Mouse (Mus musculus) kidney, postnatal 0 days (tissue): Measurements from ENCODE around the gene Cep83. TPM values are rescaled to one million over a fixed set of nuclear protein-coding genes. Genes with fewer than 3 reads are reported as not detected.

Source experiments
- ATAC-seq: fragments of 200-750 bp; cut with Nextera tagmentation; replicated peaks from 2 replicates; pipeline ENCODE4 v1.8.0; 2017; ENCODE audit warnings: low read depth, moderate number of reproducible peaks, moderate TSS enrichment, moderate library complexity; ENCODE audit not compliant: low FRiP score
- DNase-seq: peaks from one replicate; pipeline ENCODE4 v3.0.0-alpha.2; 2016; ENCODE audit warnings: low spot score
- H3K27ac ChIP-seq: fragments of 300-500 bp; sonication (generic); 2 replicates; pipeline ENCODE4 v1.5.1; 2014; ENCODE audit warnings: mild to moderate bottlenecking
- H3K27me3 ChIP-seq: fragments of 300-500 bp; sonication (generic); 2 replicates; pipeline ENCODE4 v1.6.1; 2014; ENCODE audit warnings: low read length, mixed read lengths; ENCODE audit not compliant: insufficient read depth
- H3K36me3 ChIP-seq: fragments of 300-500 bp; sonication (generic); 2 replicates; pipeline ENCODE4 v1.6.1; 2014; ENCODE audit warnings: low read length, mixed read lengths; ENCODE audit not compliant: insufficient read depth
- H3K4me1 ChIP-seq: fragments of 300-500 bp; sonication (generic); replicated peaks from 2 replicates; pipeline ENCODE4 v1.6.1; 2014; ENCODE audit warnings: antibody characterized with exemption, low read length, mixed read lengths; ENCODE audit not compliant: insufficient read depth
- H3K4me2 ChIP-seq: fragments of 300-500 bp; sonication (generic); 2 replicates; pipeline ENCODE4 v1.6.1; 2014; ENCODE audit warnings: mild to moderate bottlenecking, low read length, moderate library complexity, mixed read lengths
- H3K4me3 ChIP-seq: fragments of 300-500 bp; sonication (generic); replicated peaks from 2 replicates; pipeline ENCODE4 v1.5.1; 2014; ENCODE audit warnings: low read depth, low read length
- H3K9ac ChIP-seq: fragments of 300-500 bp; sonication (generic); 2 replicates; pipeline ENCODE4 v1.6.1; 2014; ENCODE audit warnings: low read depth, low read length
- H3K9me3 ChIP-seq: fragments of 300-500 bp; sonication (generic); replicated peaks from 2 replicates; pipeline ENCODE4 v1.6.1; 2016; ENCODE audit warnings: low read length, inconsistent platforms, mixed read lengths
- CTCF ChIP-seq: IDR thresholded peaks from 2 replicates; pipeline ENCODE4 v1.5.1; 2016; ENCODE audit warnings: antibody characterized with exemption, low read depth, mild to moderate bottlenecking, moderate library complexity
- WGBS: fragments of 180-500 bp; shearing (Covaris S2); extraction: QIAGEN DNeasy Blood & Tissue Kit; methylation state at CpG from one replicate; pipeline ENCODE4 v1.1.7; 2014; 5-methylcytosine and 5-hydroxymethylcytosine counted together
- polyA plus RNA-seq: library from polyadenylated mRNA; unstranded; fragments of >200 nt; fragmentation: Nextera tagmentation; extraction: Ambion mirVana; gene quantifications from 2 replicates; pipeline ENCODE4 v1.2.1, GENCODE M21; 2015

Gene Cep83
- polyA plus RNA-seq, 1 experiment from 2014 or later: 16.4 TPM

GRCm38 (mm10) chr10:94804909-94805220 lies 116.4 kb downstream of the Cep83 start:
- H3K9me3 ChIP-seq: no peaks in the 10 kb centered on the region
- no peaks in the 10 kb centered on the region for H3K36me3 ChIP-seq
- no peak for ATAC-seq
- 90% methylated on average over 1 of the region's 1 CpGs for WGBS
- no peaks in the 10 kb centered on the region for H3K27me3 ChIP-seq
- no peak for TF ChIP-seq CTCF
- no peak overlapping the region for H3K4me3 ChIP-seq
- no peak overlapping the region for H3K9ac ChIP-seq
- no peak for DNase-seq
- no peak overlapping the region for H3K27ac ChIP-seq
- H3K4me1 ChIP-seq: no peaks in the 10 kb centered on the region
- no peak overlapping the region for H3K4me2 ChIP-seq

GRCm38 (mm10) chr10:94807323-94807722 lies 118.9 kb downstream of the Cep83 start:
- H3K4me2 ChIP-seq: no peak overlapping the region
- no peak overlapping the region for H3K4me3 ChIP-seq
- no peak overlapping the region for H3K27ac ChIP-seq
- DNase-seq: no peak
- H3K9ac ChIP-seq: no peak overlapping the region
- TF ChIP-seq CTCF: peak; percentile 34; the same call in 1 of the 2 replicates
- 68% methylated on average over 7 of the region's 7 CpGs for WGBS
- no peaks in the 10 kb centered on the region for H3K4me1 ChIP-seq
- no peaks in the 10 kb centered on the region for H3K27me3 ChIP-seq
- no peak for ATAC-seq
- no peaks in the 10 kb centered on the region for H3K36me3 ChIP-seq
- H3K9me3 ChIP-seq: no peaks in the 10 kb centered on the region

GRCm38 (mm10) chr10:94808275-94808674 lies 119.8 kb downstream of the Cep83 start:
- no peak for ATAC-seq
- TF ChIP-seq CTCF: no peak
- Histone ChIP-seq H3K9ac (no peak overlapping the region), H3K4me1 (no peaks in the 10 kb centered on the region), H3K4me2 (no peak overlapping the region), H3K27ac (no peak overlapping the region), H3K27me3 (no peaks in the 10 kb centered on the region), H3K4me3 (no peak overlapping the region), H3K36me3 (no peaks in the 10 kb centered on the region), H3K9me3 (no peaks in the 10 kb centered on the region)
- DNase-seq: no peak
- WGBS: 37% methylated on average over 6 of the region's 6 CpGs

GRCm38 (mm10) chr10:94809946-94810472 lies 121.6 kb downstream of the Cep83 start:
- TF ChIP-seq CTCF: no peak
- Histone ChIP-seq H3K9ac (no peak overlapping the region), H3K4me2 (no peak overlapping the region), H3K27ac (no peak overlapping the region), H3K4me3 (no peak overlapping the region), H3K27me3 (no peaks in the 10 kb centered on the region), H3K36me3 (no peaks in the 10 kb centered on the region), H3K4me1 (no peaks in the 10 kb centered on the region), H3K9me3 (no peaks in the 10 kb centered on the region)
- no peak for DNase-seq
- WGBS: 60% methylated on average over 7 of the region's 7 CpGs
- ATAC-seq: no peak

- no peak for TF ChIP-seq CTCF
- 48% methylated on average over 17 of the region's 17 CpGs for WGBS
- H3K4me2 ChIP-seq: no peak overlapping the region
These were observed 123.7 kb downstream of the Cep83 start for GRCm38 (mm10) chr10:94811907-94812851.

GRCm38 (mm10) chr10:94818127-94818526 lies 129.7 kb downstream of the Cep83 start:
- TF ChIP-seq CTCF: no peak

More at GRCm38 (mm10) chr10:94811907-94812851, 123.7 kb downstream of the Cep83 start:
- no peaks in the 10 kb centered on the region for H3K36me3 ChIP-seq
- H3K27me3 ChIP-seq: no peaks in the 10 kb centered on the region
- H3K4me3 ChIP-seq: no peak overlapping the region
- DNase-seq (peak; percentile 49), ATAC-seq (peak; percentile 49; the same call in 1 of the 2 replicates)
- H3K4me1 ChIP-seq: no peaks in the 10 kb centered on the region
- H3K9ac ChIP-seq: no peak overlapping the region
- no peak overlapping the region for H3K27ac ChIP-seq
- H3K9me3 ChIP-seq: no peaks in the 10 kb centered on the region

More at GRCm38 (mm10) chr10:94818127-94818526, 129.7 kb downstream of the Cep83 start:
- H3K27ac ChIP-seq: no peak overlapping the region
- H3K4me1 ChIP-seq: no peaks in the 10 kb centered on the region
- H3K27me3 ChIP-seq: no peaks in the 10 kb centered on the region
- H3K9me3 ChIP-seq: no peaks in the 10 kb centered on the region
- H3K9ac ChIP-seq: no peak overlapping the region
- ATAC-seq (no peak), DNase-seq (no peak)
- no peak overlapping the region for H3K4me3 ChIP-seq
- WGBS: 84% methylated on average over 3 of the region's 3 CpGs
- H3K36me3 ChIP-seq: no peaks in the 10 kb centered on the region
- H3K4me2 ChIP-seq: no peak overlapping the region
